Mouse (Mus musculus): ENCODE measurements around the gene Adamts6. TPM values are rescaled to one million over a fixed set of nuclear protein-coding genes. Genes with fewer than 3 reads are reported as not detected.

Gene Adamts6
- total RNA-seq (2021) = 1 to 10 TPM; 3.0 to 4.9 TPM

- peak; percentile 14 to 22 for DNase-seq
- intact Hi-C loops (cut with DNase I) = loop anchor here (2.0 to 5.0 kb wide), 2 partner anchors 60 to 767 kb away; partner anchors contain the start of genes Cenpk, Ppwd1 and Rgs7bp
These were observed at the start of gene Adamts6 for GRCm38 (mm10) chr13:104287366-104288225. Adamts6 (plus strand) TSS chr13:104287835.

GRCm38 (mm10) chr13:104258997-104259396 is 28.6 kb upstream of the Adamts6 start:
- no peak for DNase-seq
- intact Hi-C loops (cut with DNase I) = no loop called here

DNA sequence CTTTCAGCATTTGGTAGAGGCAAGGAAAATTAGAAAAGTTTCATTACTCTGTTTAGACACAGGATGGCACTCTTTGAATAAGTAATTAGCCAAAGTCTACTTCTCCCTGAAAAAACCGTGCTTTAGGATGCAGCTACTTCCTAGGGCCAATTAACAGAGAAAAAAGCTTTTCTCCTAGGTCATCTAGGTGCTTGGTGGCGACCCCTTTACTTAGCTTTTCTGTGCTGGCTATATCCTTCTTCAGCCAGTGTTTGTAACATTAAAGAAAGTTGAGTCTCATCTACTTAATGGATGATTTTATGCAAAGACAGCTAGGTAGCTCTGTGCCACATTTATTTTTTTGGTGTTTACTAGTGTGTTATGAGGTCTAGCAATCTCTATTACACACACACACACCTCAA is 2.6 kb upstream of the Adamts6 start:
- peak; percentile 23 to 31 for DNase-seq
- intact Hi-C loops (cut with DNase I) = loop anchor here (1.0 to 5.0 kb wide), 4 partner anchors 58 to 658 kb away; partner anchors contain the start of genes Cenpk and Ppwd1

DNA sequence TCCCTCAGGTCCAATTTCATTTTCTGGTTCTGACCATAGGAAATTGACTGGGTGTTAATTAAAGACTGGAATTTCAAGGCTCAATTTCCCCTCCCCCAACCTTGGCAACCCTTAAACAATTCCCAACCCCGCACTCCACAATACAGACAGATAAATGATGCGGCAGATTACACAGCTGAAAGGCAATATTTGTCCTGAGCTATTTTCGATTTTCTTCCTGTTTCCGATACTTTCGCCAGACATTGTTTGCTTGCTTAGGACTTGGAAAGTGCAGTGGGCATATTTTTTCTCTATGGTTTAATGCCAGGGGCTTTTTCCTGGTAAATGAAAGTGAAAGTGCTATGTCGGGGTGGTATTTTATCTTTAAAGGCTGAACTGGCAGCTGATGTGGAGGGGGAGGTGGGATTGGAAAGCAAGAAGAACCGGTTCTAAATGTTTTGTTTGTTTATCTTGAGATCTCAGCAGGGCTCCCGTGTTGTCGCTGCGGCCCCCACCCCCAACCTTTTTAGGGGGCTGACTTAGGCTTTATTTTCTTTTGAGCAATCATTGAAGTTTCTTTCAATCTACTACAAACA is 1.8 kb upstream of the Adamts6 start:
- DNase-seq = peak; percentile 34 to 50
- intact Hi-C loops (cut with DNase I) = loop anchor here (1.0 to 5.0 kb wide), 5 partner anchors 59 to 769 kb away; partner anchors contain the start of genes Cenpk, Ppwd1 and Rgs7bp

DNA sequence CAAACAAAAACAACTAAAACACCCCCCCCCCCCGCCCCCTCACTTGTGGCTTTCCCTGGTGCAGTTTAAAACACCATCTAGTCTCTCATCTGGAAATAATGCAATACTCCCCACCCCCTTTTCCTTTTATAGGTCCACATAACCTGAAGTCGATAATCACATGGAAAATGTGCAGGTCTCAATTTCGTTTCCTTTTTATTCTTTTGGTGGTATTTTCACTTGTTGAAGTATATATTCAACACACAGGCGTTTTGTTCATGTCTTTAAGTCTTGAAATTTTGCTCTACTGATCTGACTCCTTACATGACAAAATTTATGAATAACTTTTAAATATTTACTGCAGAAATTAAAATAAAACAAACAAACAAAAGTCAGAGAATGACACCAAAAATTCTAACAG is 1.3 kb upstream of the Adamts6 start:
- DNase-seq = no peak
- intact Hi-C loops (cut with DNase I) = loop anchor here (2.0 to 5.0 kb wide), 2 partner anchors 59 to 768 kb away; partner anchors contain the start of genes Cenpk, Ppwd1 and Rgs7bp

- intact Hi-C loops (cut with DNase I) = loop anchor here (2.0 to 5.0 kb wide), 2 partner anchors 60 to 768 kb away; partner anchors contain the start of genes Cenpk, Ppwd1 and Rgs7bp
- peak; percentile 89 to 90 for DNase-seq
These were observed 732 bp upstream of the Adamts6 start for GRCm38 (mm10) chr13:104286897-104287309.

- intact Hi-C loops (cut with DNase I) = loop anchor here (5.0 kb wide), 1 partner anchor 61 kb away; the partner anchor contains the start of genes Cenpk and Ppwd1
- peak; percentile 74 to 76 for DNase-seq
These were observed 708 bp downstream of the Adamts6 start for GRCm38 (mm10) chr13:104288226-104288859.

GRCm38 (mm10) chr13:104289176-104289575 is 1.5 kb downstream of the Adamts6 start:
- intact Hi-C loops (cut with DNase I) = loop anchor here (5.0 kb wide), 1 partner anchor 62 kb away; the partner anchor contains the start of genes Cenpk and Ppwd1
- DNase-seq = no peak

GRCm38 (mm10) chr13:104295472-104295871 is 7.8 kb downstream of the Adamts6 start:
- DNase-seq = no peak
- intact Hi-C loops (cut with DNase I) = no loop called here

DNA sequence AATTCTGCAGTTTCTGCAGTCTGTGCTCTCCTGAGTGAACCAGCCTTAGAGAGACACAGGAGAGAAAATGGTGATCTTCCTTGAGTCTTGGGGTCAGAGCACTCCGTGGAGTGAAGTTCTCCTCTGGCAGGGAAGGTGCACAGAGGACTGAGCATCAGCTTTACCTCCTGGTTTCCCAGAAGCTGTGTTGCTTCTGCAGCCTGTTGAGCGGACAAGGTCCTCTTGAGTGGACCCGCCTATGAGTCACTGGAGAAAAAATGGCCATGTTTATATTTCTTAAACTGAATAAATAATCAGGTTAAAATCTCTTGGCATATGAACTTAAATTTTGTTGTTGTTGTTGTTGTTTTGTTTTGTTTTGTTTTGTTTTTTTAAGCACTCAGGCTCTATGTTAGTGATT is 41.7 kb downstream of the Adamts6 start:
- intact Hi-C loops (cut with DNase I) = no loop called here
- DNase-seq = no peak

DNA sequence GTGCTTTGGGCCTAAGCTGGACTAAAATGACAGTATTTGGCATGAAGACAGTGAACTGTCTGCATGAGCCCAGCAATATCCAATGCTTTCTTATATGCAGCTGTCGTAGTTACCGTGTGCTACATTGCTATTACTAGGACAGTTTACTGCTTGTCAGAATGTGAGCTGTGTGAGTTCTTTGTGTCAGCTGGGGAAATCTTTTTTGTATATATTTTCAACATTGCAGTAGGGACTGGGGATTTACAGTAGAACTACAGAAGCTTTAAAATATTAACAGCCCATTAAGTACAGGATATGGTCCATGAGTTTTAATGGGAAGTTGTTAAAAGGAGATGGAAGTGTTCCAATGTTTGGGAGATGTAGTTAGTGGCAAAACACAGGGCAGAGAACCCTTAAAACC is 42.1 kb downstream of the Adamts6 start:
- intact Hi-C loops (cut with DNase I) = no loop called here
- no peak for DNase-seq

DNA sequence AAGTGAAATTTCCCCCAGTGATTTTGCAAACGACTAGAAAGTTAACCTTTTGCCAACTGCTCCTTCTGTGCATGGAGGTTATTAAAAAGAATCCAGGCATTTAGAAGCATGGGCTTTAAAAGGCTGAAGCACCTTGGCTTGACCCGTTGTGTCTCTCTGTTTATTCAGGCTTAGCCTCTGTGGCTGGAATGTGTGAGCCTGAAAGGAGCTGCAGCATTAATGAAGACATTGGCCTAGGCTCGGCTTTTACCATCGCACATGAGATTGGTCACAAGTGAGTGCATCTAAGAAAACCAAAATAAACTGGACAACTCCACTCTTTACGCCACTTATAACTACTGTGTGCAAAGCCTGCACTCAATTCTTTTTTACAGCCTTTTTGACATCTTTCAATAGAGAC is 65.0 kb downstream of the Adamts6 start:
- no peak for DNase-seq
- intact Hi-C loops (cut with DNase I) = no loop called here

DNA sequence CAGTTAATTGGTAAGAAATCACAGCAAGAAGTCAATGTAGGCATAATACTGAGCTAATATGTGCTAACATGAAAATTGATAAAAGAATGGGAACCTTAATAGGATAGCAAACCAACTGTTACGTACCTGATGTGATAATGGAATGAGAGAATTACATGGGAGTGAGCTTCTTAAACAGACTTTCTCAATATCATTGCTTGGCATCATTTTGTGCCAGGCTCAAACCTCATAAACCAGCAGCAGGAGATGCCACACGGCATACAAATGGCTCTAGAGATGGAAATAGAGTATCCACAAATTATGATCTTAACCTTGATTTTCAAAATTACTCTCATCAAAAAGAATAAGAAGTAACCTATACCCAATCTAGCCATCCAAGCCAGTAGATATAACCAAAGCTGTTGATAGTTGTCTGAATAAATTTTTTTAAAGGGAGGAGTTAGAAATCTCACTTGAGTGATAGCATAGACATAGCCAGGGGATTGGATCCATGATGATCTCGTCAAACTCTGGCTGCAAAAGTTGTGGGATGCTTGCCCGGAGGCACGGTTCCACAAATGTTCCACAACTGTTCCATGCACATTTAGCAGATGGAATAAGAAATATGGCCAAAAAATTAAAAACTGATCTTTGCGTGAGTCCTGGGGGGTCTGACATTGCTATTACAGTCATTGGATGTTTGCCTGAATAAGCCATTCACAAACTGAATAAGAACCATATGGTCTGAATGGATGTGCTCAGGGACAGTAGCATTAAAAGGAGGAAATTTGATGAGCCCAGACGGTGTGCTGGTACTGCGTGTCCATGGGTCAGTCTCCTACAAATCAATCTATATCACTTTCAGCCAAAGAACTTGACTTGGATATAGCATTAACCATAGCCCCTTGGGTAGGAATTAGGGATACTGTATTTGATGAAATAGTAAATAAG is 106.1 kb downstream of the Adamts6 start:
- intact Hi-C loops (cut with DNase I) = no loop called here
- DNase-seq = peak; percentile 14 to 17

- DNase-seq = peak; percentile 7 to 8
- intact Hi-C loops (cut with DNase I) = no loop called here
These were observed 110.2 kb downstream of the Adamts6 start for GRCm38 (mm10) chr13:104397814-104398213.

DNA sequence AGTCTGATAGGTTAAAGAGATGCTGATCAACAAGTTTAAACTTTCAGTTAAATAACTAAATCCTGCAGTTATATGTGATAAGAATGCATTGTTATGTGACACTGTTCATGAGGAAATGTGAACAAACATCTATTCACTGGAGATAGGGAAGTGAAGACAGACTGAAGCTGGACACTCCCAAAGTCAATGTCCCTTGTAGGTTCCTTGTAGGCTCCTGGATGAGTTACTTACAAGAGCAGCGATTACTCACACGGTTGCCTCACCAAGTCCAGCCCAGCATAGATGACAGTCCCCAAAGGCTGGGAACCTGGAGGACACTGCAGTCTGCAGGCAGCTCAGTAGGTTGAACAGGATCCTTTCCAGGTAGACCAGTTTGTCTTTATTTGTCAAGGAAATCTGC is 145.1 kb downstream of the Adamts6 start:
- intact Hi-C loops (cut with DNase I) = no loop called here
- no peak for DNase-seq

GRCm38 (mm10) chr13:104442559-104442958 is 154.9 kb downstream of the Adamts6 start:
- DNase-seq = no peak
- intact Hi-C loops (cut with DNase I) = no loop called here

DNA sequence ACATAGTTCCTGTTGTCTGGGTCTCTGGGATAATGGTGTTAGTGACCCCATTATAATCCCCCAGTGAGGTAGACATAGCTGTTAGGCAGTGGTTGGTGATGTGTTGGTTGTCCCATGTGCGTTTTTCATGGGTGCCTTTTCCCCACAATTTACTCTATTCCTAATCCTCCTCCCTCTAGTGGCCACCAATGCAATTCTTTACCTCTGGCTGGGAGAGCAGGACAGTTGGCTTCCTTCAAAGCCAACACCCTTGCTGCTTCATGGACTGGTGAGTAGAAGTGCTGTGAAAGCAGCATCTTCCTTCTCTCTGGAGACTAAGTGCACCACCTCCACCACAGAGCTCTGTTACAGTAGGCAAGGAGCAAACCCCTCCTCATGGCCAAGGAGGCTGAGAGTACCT is 157.8 kb downstream of the Adamts6 start:
- DNase-seq = no peak
- intact Hi-C loops (cut with DNase I) = no loop called here

DNA sequence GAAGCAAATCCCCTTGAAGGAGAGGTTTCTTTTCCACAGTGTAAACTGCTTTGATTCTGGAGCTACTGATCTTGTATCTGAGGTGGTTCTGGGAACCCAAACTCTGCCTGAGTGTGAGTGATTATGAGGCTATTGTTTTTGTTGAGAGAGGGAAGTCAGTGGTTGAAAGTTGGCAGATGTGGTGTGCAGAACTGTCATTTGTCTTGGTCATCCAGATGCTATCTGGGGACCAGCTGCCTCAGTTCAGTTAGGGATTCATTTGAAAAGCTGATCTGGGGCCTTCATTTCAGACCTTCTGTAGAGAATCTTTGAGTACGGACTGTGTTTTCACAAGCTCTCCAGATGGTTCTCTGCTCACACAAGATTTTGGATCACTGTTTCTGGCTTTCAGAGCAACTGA is 159.3 kb downstream of the Adamts6 start:
- DNase-seq = no peak
- intact Hi-C loops (cut with DNase I) = no loop called here

DNA sequence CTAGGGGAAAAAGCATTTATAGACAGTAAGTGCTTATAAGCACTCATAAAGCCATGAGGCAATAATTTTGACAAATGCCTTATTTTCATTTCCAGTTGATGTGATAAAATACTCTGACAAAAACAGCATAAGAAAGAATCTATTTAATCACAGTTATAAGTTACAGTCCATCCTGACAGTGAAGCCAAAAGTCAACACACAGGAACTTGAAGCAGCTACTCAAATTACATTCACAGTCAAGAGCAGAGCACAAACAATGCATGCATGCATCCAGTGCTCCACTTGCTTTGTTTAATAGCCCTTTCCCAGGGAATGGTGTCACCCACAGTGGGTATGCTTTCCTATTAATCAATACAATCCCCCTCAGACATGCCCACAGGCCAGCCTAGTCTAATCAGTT is 159.8 kb downstream of the Adamts6 start:
- no peak for DNase-seq
- intact Hi-C loops (cut with DNase I) = no loop called here

DNA sequence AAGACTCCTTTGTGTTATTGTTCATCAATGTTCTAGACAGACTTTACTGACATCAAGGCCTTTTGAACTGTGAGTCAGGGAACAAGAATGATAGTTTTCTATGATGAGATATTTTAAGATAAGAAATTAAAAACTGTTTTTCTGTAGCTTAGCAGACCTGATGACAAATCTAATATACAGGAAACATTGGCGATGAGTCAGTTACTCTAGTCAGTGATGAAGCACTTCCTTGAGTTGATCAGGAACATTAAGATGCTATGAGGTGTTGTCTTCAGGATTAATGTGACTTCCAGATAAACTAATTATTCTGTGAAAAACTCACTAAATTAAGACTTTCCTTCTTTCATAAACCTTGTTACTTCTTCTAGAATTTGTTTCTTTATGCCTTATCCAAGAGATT is 160.7 kb downstream of the Adamts6 start:
- no peak for DNase-seq
- intact Hi-C loops (cut with DNase I) = no loop called here

Measured in heart, postnatal 36 days (tissue).